Mouse (Mus musculus) olfactory bulb, adult 2 months (tissue): ENCODE measurements at regions not wholly inside any gene's neighbourhood (a gene's known extent, or its start where the extent isn't known, plus 50 kb on each side); places are given as distances from the start of the nearest gene placed in this dataset.

ENCODE experiments used
- H3K27ac ChIP-seq: fragments of 200-500 bp; 2 replicates; pipeline ENCODE4 v1.5.1; 2012; ENCODE audit warnings: low read depth, low read length; ENCODE audit not compliant: insufficient read depth
- H3K4me1 ChIP-seq: fragments of 200-500 bp; 2 replicates; pipeline ENCODE4 v1.6.1; 2012; ENCODE audit warnings: low read length; ENCODE audit not compliant: control insufficient read depth, insufficient read depth
- H3K4me3 ChIP-seq: fragments of 200-500 bp; 2 replicates; pipeline ENCODE4 v1.5.1; 2012; ENCODE audit warnings: mild to moderate bottlenecking, low read depth, low read length, moderate library complexity; ENCODE audit not compliant: insufficient read depth
- CTCF ChIP-seq: fragments of 200-500 bp; IDR thresholded peaks from 2 replicates; pipeline ENCODE4 v1.5.1; 2012; ENCODE audit warnings: low read depth, mild to moderate bottlenecking, low read length, moderate library complexity; ENCODE audit not compliant: insufficient read depth
- POLR2A ChIP-seq: fragments of 200-500 bp; IDR thresholded peaks from 2 replicates; pipeline ENCODE4 v1.6.1; 2012; ENCODE audit warnings: mild to moderate bottlenecking, low read depth, low read length, moderate library complexity; ENCODE audit not compliant: insufficient read depth
- WGBS: fragments of 180-500 bp; shearing (Covaris S2); methylation state at CpG from one replicate; pipeline ENCODE4 v1.1.7; 2018; 5-methylcytosine and 5-hydroxymethylcytosine counted together

- Histone ChIP-seq H3K27ac (no peak overlapping the region), H3K4me1 (no peaks in the 10 kb centered on the region), H3K4me3 (no peak overlapping the region)
- 59% methylated on average over 3 of the region's 3 CpGs for WGBS
- no peak for TF ChIP-seq CTCF
- TF ChIP-seq POLR2A = no peak
Observed at GRCm38 (mm10) chr3:105281686-105282085, 170.4 kb upstream of the Kcnd3 start.

GRCm38 (mm10) chr3:105298273-105298672 lies 153.9 kb upstream of the Kcnd3 start:
- H3K4me3 ChIP-seq = no peak overlapping the region
- WGBS = 58% methylated on average over 3 of the region's 3 CpGs
- peaks cover 17% of the 10 kb centered on the region for H3K4me1 ChIP-seq
- TF ChIP-seq POLR2A (no peak), CTCF (no peak)
- no peak overlapping the region; the same call in 1 of the 2 replicates for H3K27ac ChIP-seq

GRCm38 (mm10) chr3:105300693-105301548 lies 151.2 kb upstream of the Kcnd3 start:
- H3K4me1 ChIP-seq = peaks cover 17% of the 10 kb centered on the region
- H3K27ac ChIP-seq = peak overlapping the region; percentile 32; the same call in 1 of the 2 replicates
- WGBS = 47% methylated on average over 7 of the region's 7 CpGs
- TF ChIP-seq CTCF (no peak), POLR2A (no peak)
- no peak overlapping the region for H3K4me3 ChIP-seq

- Histone ChIP-seq H3K4me3 (no peak overlapping the region), H3K27ac (peak overlapping the region; percentile 75; the same call in 1 of the 2 replicates), H3K4me1 (no peaks in the 10 kb centered on the region; the same call in 1 of the 2 replicates)
- WGBS = 88% methylated on average over 2 of the region's 2 CpGs
- no peak for TF ChIP-seq CTCF
- no peak for TF ChIP-seq POLR2A
Observed at GRCm38 (mm10) chr3:105307676-105308075, 144.5 kb upstream of the Kcnd3 start.

GRCm38 (mm10) chr3:105309020-105309419 lies 143.1 kb upstream of the Kcnd3 start:
- Histone ChIP-seq H3K27ac (peak overlapping the region; percentile 79), H3K4me1 (no peaks in the 10 kb centered on the region; the same call in 1 of the 2 replicates), H3K4me3 (no peak overlapping the region)
- WGBS = 45% methylated on average over 2 of the region's 2 CpGs
- TF ChIP-seq POLR2A (no peak), CTCF (no peak)

GRCm38 (mm10) chr3:105353268-105353667 lies 98.9 kb upstream of the Kcnd3 start:
- WGBS = 96% methylated on average over 4 of the region's 4 CpGs
- TF ChIP-seq CTCF (no peak), POLR2A (no peak)
- Histone ChIP-seq H3K27ac (no peak overlapping the region), H3K4me1 (peaks cover 3% of the 10 kb centered on the region; the same call in 1 of the 2 replicates), H3K4me3 (no peak overlapping the region)

GRCm38 (mm10) chr3:105354123-105354931 lies 97.8 kb upstream of the Kcnd3 start:
- H3K27ac ChIP-seq = no peak overlapping the region

GRCm38 (mm10) chr3:105357511-105357910 lies 94.6 kb upstream of the Kcnd3 start:
- 46% methylated on average over 2 of the region's 2 CpGs for WGBS

More at GRCm38 (mm10) chr3:105354123-105354931, 97.8 kb upstream of the Kcnd3 start:
- TF ChIP-seq CTCF (no peak), POLR2A (no peak)
- H3K4me3 ChIP-seq = no peak overlapping the region
- 65% methylated on average over 16 of the region's 16 CpGs for WGBS
- peaks cover 3% of the 10 kb centered on the region; the same call in 1 of the 2 replicates for H3K4me1 ChIP-seq

More at GRCm38 (mm10) chr3:105357511-105357910, 94.6 kb upstream of the Kcnd3 start:
- TF ChIP-seq CTCF (no peak), POLR2A (no peak)
- Histone ChIP-seq H3K27ac (no peak overlapping the region), H3K4me3 (no peak overlapping the region), H3K4me1 (peaks cover 3% of the 10 kb centered on the region; the same call in 1 of the 2 replicates)
